7 mouse cellular contexts compared by ENCODE assay signal in genomic region chr3:104682671-104683504, GRCm38 (mm10). TPM values are rescaled to one million over a fixed set of nuclear protein-coding genes. Genes with fewer than 3 reads are reported as not detected.
DNase-seq lines count a peak whose midpoint lies in the region; ATAC-seq and TF ChIP-seq lines count a peak whose summit lies in the region.

No protein-coding gene starts in this region.

- TF ChIP-seq CTCF in G1E (IDR thresholded peaks at IDR 0.05; ENCODE audit: low read depth, low read length), result peak; percentile 74
- peak; percentile 74 for TF ChIP-seq CTCF in bone marrow, adult 2 months (IDR thresholded peaks at IDR 0.05; ENCODE audit: control insufficient read depth, insufficient read depth, low read length)

- TF ChIP-seq POLR2A in bone marrow, adult 2 months (IDR thresholded peaks at IDR 0.05; ENCODE audit: borderline replicate concordance, control insufficient read depth, low read depth, low read length), result no peak

- H3K4me3 ChIP-seq in G1E (ENCODE audit: low read depth, low read length), result no peak overlapping the region
- no peak overlapping the region for H3K4me3 ChIP-seq in bone marrow, adult 2 months (replicated peaks; ENCODE audit: control insufficient read depth, low read depth, low read length)
- H3K4me3 ChIP-seq in embryonic facial prominence, embryonic 15.5 days (replicated peaks), result no peak overlapping the region
- H3K4me3 ChIP-seq in hindbrain, embryonic 12.5 days, result no peak overlapping the region

- 0 out of 2 replicates have a peak, but pooled peaks cover 3% of the 10 kb centered on the region for H3K9me3 ChIP-seq in G1E (replicated peaks)
- H3K9me3 ChIP-seq in embryonic facial prominence, embryonic 15.5 days (replicated peaks), result no peaks in the 10 kb centered on the region
- 0 out of 2 replicates have a peak, but pooled peaks cover 5% of the 10 kb centered on the region for H3K9me3 ChIP-seq in hindbrain, embryonic 12.5 days (replicated peaks)

- H3K27me3 ChIP-seq in G1E (ENCODE audit: insufficient read depth, low read length), result no peaks in the 10 kb centered on the region
- no peaks in the 10 kb centered on the region for H3K27me3 ChIP-seq in embryonic facial prominence, embryonic 15.5 days
- no peaks in the 10 kb centered on the region for H3K27me3 ChIP-seq in hindbrain, embryonic 12.5 days

- peaks cover 11% of the 10 kb centered on the region; the same call in 1 of the 2 replicates for H3K4me1 ChIP-seq in G1E (ENCODE audit: insufficient read depth, low read depth, low read length)
- no peaks in the 10 kb centered on the region for H3K4me1 ChIP-seq in bone marrow, adult 2 months (ENCODE audit: control insufficient read depth, insufficient read depth, low read length)
- H3K4me1 ChIP-seq in embryonic facial prominence, embryonic 15.5 days, result no peaks in the 10 kb centered on the region
- no peaks in the 10 kb centered on the region for H3K4me1 ChIP-seq in hindbrain, embryonic 12.5 days

- H3K4me2 ChIP-seq in embryonic facial prominence, embryonic 15.5 days (replicated peaks), result no peak overlapping the region
- H3K4me2 ChIP-seq in hindbrain, embryonic 12.5 days (replicated peaks), result no peak overlapping the region

- WGBS in bone marrow, adult 2 months, result 65% methylated on average over 11 of the region's 11 CpGs
- 50% methylated on average over 11 of the region's 11 CpGs for WGBS in embryonic facial prominence, embryonic 15.5 days
- WGBS in hindbrain, embryonic 12.5 days, result 60% methylated on average over 11 of the region's 11 CpGs

- ATAC-seq in G1E (ENCODE audit: extremely low read depth, insufficient number of reproducible peaks, low FRiP score, poor library complexity, severe bottlenecking), result peak; percentile 34; the same call in 1 of the 2 replicates
- ATAC-seq in embryonic facial prominence, embryonic 15.5 days (ENCODE audit: insufficient number of reproducible peaks, low FRiP score, low TSS enrichment, low read depth), result peak; percentile 43; the same call in 1 of the 2 replicates
- ATAC-seq in hindbrain, embryonic 12.5 days (ENCODE audit: low FRiP score), result peak; percentile 66; the same call in 1 of the 2 replicates

- peak; percentile 43 for DNase-seq in G1E (ENCODE audit: low spot score)
- peak; percentile 53 to 56 for DNase-seq in layer of hippocampus, postnatal 36 days
- DNase-seq in lung, postnatal 36 days, result peak; percentile 74
- DNase-seq in right cerebral cortex, postnatal 14 days, result peak; percentile 47

- no peaks in the 10 kb centered on the region for H3K36me3 ChIP-seq in G1E (replicated peaks)
- H3K36me3 ChIP-seq in embryonic facial prominence, embryonic 15.5 days, result no peaks in the 10 kb centered on the region
- no peaks in the 10 kb centered on the region for H3K36me3 ChIP-seq in hindbrain, embryonic 12.5 days

- H3K9ac ChIP-seq in embryonic facial prominence, embryonic 15.5 days, result no peak overlapping the region
- no peak overlapping the region for H3K9ac ChIP-seq in hindbrain, embryonic 12.5 days

- no peak overlapping the region for H3K27ac ChIP-seq in bone marrow, adult 2 months (ENCODE audit: control insufficient read depth, insufficient read depth, low read depth, low read length, poor library complexity)
- H3K27ac ChIP-seq in embryonic facial prominence, embryonic 15.5 days (replicated peaks), result no peak overlapping the region
- no peak overlapping the region for H3K27ac ChIP-seq in hindbrain, embryonic 12.5 days

RNA-seq across cellular contexts. Expression of gene Slc16a1, which starts 44.4 kb away (rescaled TPM):
- total RNA-seq in G1E (2014; fragmentation: Nextera tagmentation) (32.1 and 75.1 TPM in 2 replicates), G1E (2017) (49.8 and 52.7 TPM in 2 replicates)
- polyA plus RNA-seq in G1E (2012), result 62.5 and 76.5 TPM in 2 replicates
- polyA plus RNA-seq in bone marrow, adult 2 months (2011; ENCODE audit: insufficient read depth, insufficient read length, low replicate concordance, missing spikeins), result 41.6 and 73.1 TPM in 2 replicates
- polyA plus RNA-seq in embryonic facial prominence, embryonic 15.5 days (2015; fragmentation: Nextera tagmentation; extraction: Ambion mirVana), result 29.3 and 31.0 TPM in 2 replicates
- polyA plus RNA-seq in hindbrain, embryonic 12.5 days (2016; fragmentation: Nextera tagmentation; extraction: Ambion mirVana), result 21.4 and 22.0 TPM in 2 replicates
- total RNA-seq in layer of hippocampus, postnatal 36 days (2021), result 10 to 100 TPM; 24.1 to 29.1 TPM
